Mouse (Mus musculus) CD4-positive, CD25-positive, alpha-beta regulatory T cell, adult 9 weeks (primary cell): Measurements from ENCODE around the gene Vmn1r107. TPM values are rescaled to one million over a fixed set of nuclear protein-coding genes. Genes with fewer than 3 reads are reported as not detected.

Experiments used
- polyA plus RNA-seq: library from polyadenylated mRNA; unstranded; fragments of 100-300 nt; shearing (Covaris generic); gene quantifications from one replicate; pipeline ENCODE4 v1.2.1, GENCODE M21; 2017

Gene Vmn1r107
- not detected for polyA plus RNA-seq

DNA sequence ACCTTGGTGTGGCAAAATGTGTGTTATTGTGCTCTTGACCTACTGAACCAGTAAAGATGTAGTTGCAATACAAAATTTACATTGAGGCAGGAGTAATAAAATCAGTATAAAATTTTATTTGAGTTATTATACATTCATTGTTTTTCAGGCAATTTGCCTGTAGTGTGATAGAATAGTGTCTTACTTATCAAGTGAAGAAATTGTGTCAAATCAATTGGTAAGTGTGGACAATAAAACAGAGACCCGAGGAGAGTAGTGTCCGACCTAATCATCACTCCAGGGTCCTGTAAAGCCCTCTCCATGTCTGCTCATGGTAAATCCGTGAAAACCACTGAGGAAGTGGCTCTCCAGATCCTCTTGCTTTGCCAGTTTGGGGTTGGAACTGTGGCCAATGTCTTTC, at the start of gene Vmn1r107:
Vmn1r107 (plus strand) TSS at position 301 of the 400 bp plus-strand sequence.

DNA sequence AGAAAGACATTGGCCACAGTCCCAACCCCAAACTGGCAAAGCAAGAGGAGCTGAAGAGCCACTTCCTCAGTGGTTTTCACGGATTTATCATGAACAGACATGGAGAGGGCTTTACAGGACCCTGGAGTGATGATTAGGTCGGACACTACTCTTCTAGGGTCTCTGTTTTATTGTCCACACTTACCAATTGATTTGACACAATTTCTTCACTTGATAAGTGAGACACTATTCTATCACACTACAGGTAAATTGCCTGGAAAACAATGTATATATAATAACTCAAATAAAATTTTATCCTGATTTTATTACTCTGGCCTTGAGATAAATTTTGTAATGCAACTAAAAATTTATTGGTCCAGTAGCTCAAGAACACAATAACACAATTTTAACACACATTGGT, 34.4 kb downstream of the Vmn1r107 start, which contains the start of gene Vmn1r111:
Vmn1r111 (minus strand) TSS at position 101 of the 400 bp plus-strand sequence.

Other genes starting within 250 kb of the Vmn1r107 start
- gene Vmn1r101, start 226.3 kb upstream of the Vmn1r107 start, polyA plus RNA-seq = not detected
- gene Gm10670, start 194.0 kb upstream of the Vmn1r107 start, polyA plus RNA-seq = not detected
- not detected for gene Vmn1r103, start 158.4 kb upstream of the Vmn1r107 start, polyA plus RNA-seq
- not detected for gene Vmn1r104, start 135.1 kb upstream of the Vmn1r107 start, polyA plus RNA-seq
- not detected for gene Gm5726, start 123.2 kb upstream of the Vmn1r107 start, polyA plus RNA-seq
- gene Gm4141, start 92.7 kb upstream of the Vmn1r107 start, polyA plus RNA-seq = not detected
- not detected for gene Gm4513, start 69.9 kb upstream of the Vmn1r107 start, polyA plus RNA-seq
- gene Vmn1r111, start 34.3 kb downstream of the Vmn1r107 start, polyA plus RNA-seq = not detected
- not detected for gene Gm10668, start 61.7 kb downstream of the Vmn1r107 start, polyA plus RNA-seq
- not detected for gene Vmn1r112, start 102.3 kb downstream of the Vmn1r107 start, polyA plus RNA-seq
- not detected for gene Vmn1r113, start 118.4 kb downstream of the Vmn1r107 start, polyA plus RNA-seq
- gene Vmn1r114, start 143.3 kb downstream of the Vmn1r107 start, polyA plus RNA-seq = not detected
- gene Vmn1r115, start 176.1 kb downstream of the Vmn1r107 start, polyA plus RNA-seq = not detected
- not detected for gene Vmn1r116, start 203.3 kb downstream of the Vmn1r107 start, polyA plus RNA-seq
- gene Vmn1r117, start 215.2 kb downstream of the Vmn1r107 start, polyA plus RNA-seq = not detected
- gene Vmn1r118, start 243.4 kb downstream of the Vmn1r107 start, polyA plus RNA-seq = not detected